Mouse (Mus musculus) lung, embryonic 14.5 days (tissue): ENCODE measurements around the gene Hif3a. TPM values are rescaled to one million over a fixed set of nuclear protein-coding genes. Genes with fewer than 3 reads are reported as not detected.
A peak's percentile ranks its signal among the peaks of the same experiment; 100 is the strongest.

Experiments
- ATAC-seq: fragments of 200-750 bp; cut with Nextera tagmentation; 2 replicates; pipeline ENCODE4 v1.8.0; 2017; ENCODE audit warnings: mild to moderate bottlenecking, moderate TSS enrichment, moderate library complexity; ENCODE audit not compliant: insufficient read depth
- DNase-seq: peaks from one replicate; pipeline ENCODE4 v3.0.0-alpha.2; 2015
- H3K27ac ChIP-seq: fragments of 300-500 bp; sonication (generic); 2 replicates; pipeline ENCODE4 v1.5.1; 2014; ENCODE audit warnings: low read depth, mild to moderate bottlenecking, moderate library complexity
- H3K27me3 ChIP-seq: fragments of 300-500 bp; sonication (generic); 2 replicates; pipeline ENCODE4 v1.6.1; 2014; ENCODE audit warnings: low read length, control low read depth; ENCODE audit not compliant: insufficient read depth
- H3K36me3 ChIP-seq: fragments of 300-500 bp; sonication (generic); 2 replicates; pipeline ENCODE4 v1.6.1; 2014; ENCODE audit warnings: control low read depth; ENCODE audit not compliant: insufficient read depth
- H3K4me1 ChIP-seq: fragments of 300-500 bp; sonication (generic); 2 replicates; pipeline ENCODE4 v1.6.1; 2014; ENCODE audit warnings: antibody characterized with exemption, control low read depth; ENCODE audit not compliant: insufficient read depth
- H3K4me2 ChIP-seq: fragments of 300-500 bp; sonication (generic); 2 replicates; pipeline ENCODE4 v1.6.1; 2014; ENCODE audit warnings: mild to moderate bottlenecking
- H3K4me3 ChIP-seq: fragments of 300-500 bp; sonication (generic); 2 replicates; pipeline ENCODE4 v1.5.1; 2014; ENCODE audit warnings: low read depth, low read length
- H3K9ac ChIP-seq: fragments of 300-500 bp; sonication (generic); 2 replicates; pipeline ENCODE4 v1.6.1; 2014
- H3K9me3 ChIP-seq: fragments of 300-500 bp; sonication (generic); 2 replicates; pipeline ENCODE4 v1.6.1; 2016; ENCODE audit warnings: low read depth, low read length, control low read depth
- CTCF ChIP-seq: IDR thresholded peaks from 2 replicates; pipeline ENCODE4 v1.5.1; 2016; ENCODE audit warnings: antibody characterized with exemption, low read depth
- WGBS: fragments of 180-500 bp; shearing (Covaris S2); extraction: QIAGEN DNeasy Blood & Tissue Kit; methylation state at CpG from one replicate; pipeline ENCODE4 v1.1.7; 2014; 5-methylcytosine and 5-hydroxymethylcytosine counted together
- polyA plus RNA-seq: library from polyadenylated mRNA; unstranded; fragments of >200 nt; fragmentation: Nextera tagmentation; extraction: Ambion mirVana; gene quantifications from 2 replicates; pipeline ENCODE4 v1.2.1, GENCODE M21; 2014

The Hif3a gene
- polyA plus RNA-seq, 1 experiment from 2014 or later: 33.1 TPM

GRCm38 (mm10) chr7:17062845-17063244 is 618 bp upstream of the Hif3a start:
- H3K9ac ChIP-seq: peak overlapping the region; percentile 69
- no peak for TF ChIP-seq CTCF
- no peaks in the 10 kb centered on the region for H3K27me3 ChIP-seq
- peak; percentile 22 for DNase-seq
- WGBS: 6% methylated on average over 11 of the region's 11 CpGs
- H3K4me2 ChIP-seq: peak overlapping the region; percentile 67
- ATAC-seq: 0 out of 2 replicates have a peak, but pooled peaks have one; percentile 2
- peak overlapping the region; percentile 61 for H3K4me3 ChIP-seq
- H3K4me1 ChIP-seq: peaks cover 26% of the 10 kb centered on the region
- H3K36me3 ChIP-seq: no peaks in the 10 kb centered on the region
- no peaks in the 10 kb centered on the region for H3K9me3 ChIP-seq
- H3K27ac ChIP-seq: peak overlapping the region; percentile 33; the same call in 1 of the 2 replicates

DNA sequence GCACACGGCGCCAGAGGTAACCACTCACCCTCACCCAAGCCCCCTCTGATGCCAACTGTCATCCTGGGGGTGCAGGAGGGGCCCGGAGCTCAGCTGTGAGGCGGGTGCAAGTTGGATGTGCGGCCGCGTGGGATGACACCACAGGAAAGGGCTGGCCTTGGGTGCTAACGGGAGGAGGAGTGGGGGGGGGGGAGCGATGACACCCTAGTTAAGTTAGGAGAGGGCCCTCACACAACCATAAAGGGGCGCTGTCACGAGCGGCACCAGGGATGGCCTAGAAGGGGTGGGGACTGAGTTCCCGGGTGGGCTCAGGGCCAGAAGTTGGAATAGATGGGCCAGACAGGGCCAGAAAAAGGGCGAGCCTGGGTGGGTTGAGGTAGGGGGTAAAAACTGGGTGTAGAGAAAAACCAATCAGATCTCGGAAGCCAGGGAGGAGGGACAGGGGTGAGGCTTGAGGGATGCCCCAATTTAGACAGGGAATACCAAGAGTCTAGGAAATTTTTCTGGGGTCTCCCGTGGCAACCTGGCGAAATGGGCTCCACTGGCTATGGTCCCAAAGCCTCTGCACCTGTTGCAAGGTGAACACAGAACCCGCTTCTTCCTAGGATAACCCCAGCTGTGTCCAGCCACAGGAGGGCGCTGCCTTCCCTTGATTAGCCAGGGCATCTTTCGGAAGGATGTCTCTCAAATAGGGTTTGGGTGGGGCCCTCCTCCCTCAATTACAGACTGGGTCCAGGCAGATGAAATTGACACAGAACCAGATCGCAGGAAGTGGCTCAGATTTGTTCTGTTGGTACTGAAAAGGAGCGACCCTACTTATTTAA is 1.2 kb downstream of the Hif3a start:
- peak; percentile 56 for TF ChIP-seq CTCF
- no peaks in the 10 kb centered on the region for H3K36me3 ChIP-seq
- peaks cover 35% of the 10 kb centered on the region for H3K4me1 ChIP-seq
- no peaks in the 10 kb centered on the region for H3K9me3 ChIP-seq
- H3K4me2 ChIP-seq: peak overlapping the region; percentile 67
- H3K27ac ChIP-seq: peak overlapping the region; percentile 99
- WGBS: 62% methylated on average over 22 of the region's 22 CpGs
- DNase-seq: peak; percentile 50
- peak overlapping the region; percentile 61 for H3K4me3 ChIP-seq
- ATAC-seq: no peak
- H3K27me3 ChIP-seq: no peaks in the 10 kb centered on the region
- H3K9ac ChIP-seq: peak overlapping the region; percentile 69

DNA sequence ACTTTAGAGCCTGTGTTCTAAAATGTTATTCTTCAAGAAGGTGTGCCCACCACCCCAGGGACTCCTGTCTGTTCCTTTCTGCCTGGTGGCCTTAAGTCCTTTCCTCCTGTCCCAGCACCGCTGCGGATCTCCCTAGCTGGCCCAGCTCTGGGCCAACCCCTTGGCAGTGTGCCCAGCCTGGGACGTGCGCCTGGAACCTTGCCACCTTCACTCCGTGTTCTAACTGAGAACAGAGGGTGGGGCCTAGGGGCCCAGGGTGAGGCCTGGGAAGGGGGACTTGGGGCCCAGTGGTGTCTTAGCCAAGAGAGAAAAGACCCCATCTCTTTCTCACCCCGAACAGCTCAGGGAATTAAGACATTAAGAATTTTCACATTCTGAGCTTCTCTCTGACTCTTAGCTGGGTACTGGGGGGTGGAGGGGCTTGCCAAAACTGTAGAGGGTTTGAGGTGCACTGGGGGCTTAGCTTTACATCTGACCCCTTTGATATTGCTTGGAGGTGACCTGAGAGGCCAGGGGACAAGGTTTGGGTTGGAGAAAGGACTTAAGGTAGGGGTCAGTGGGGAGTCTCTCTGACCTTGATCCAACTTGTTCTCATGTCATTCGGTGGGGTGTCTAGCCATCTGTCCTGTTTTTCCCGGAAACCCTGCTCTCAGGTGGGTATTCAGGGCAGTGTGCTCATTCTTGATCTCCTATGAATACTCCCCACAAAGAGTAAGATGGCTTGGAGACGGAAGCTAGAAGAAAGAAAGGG is 2.0 kb downstream of the Hif3a start:
- no peak for TF ChIP-seq CTCF
- peak overlapping the region; percentile 99 for H3K27ac ChIP-seq
- H3K4me2 ChIP-seq: peak overlapping the region; percentile 67
- H3K4me1 ChIP-seq: peaks cover 35% of the 10 kb centered on the region
- DNase-seq (peak; percentile 99), ATAC-seq (peak; percentile 18)
- 20% methylated on average over 9 of the region's 9 CpGs for WGBS
- H3K36me3 ChIP-seq: no peaks in the 10 kb centered on the region
- H3K9ac ChIP-seq: peak overlapping the region; percentile 69
- peak overlapping the region; percentile 61 for H3K4me3 ChIP-seq
- H3K9me3 ChIP-seq: no peaks in the 10 kb centered on the region
- H3K27me3 ChIP-seq: no peaks in the 10 kb centered on the region

- no peaks in the 10 kb centered on the region for H3K9me3 ChIP-seq
- ATAC-seq: no peak
- H3K27me3 ChIP-seq: no peaks in the 10 kb centered on the region
- peaks cover 35% of the 10 kb centered on the region for H3K4me1 ChIP-seq
- peak overlapping the region; percentile 67 for H3K4me2 ChIP-seq
- WGBS: 57% methylated on average over 3 of the region's 3 CpGs
- H3K27ac ChIP-seq: peak overlapping the region; percentile 99
- H3K4me3 ChIP-seq: no peak overlapping the region; the same call in 1 of the 2 replicates
- no peak for DNase-seq
- TF ChIP-seq CTCF: no peak
- peaks cover 3% of the 10 kb centered on the region; the same call in 1 of the 2 replicates for H3K36me3 ChIP-seq
- peak overlapping the region; percentile 10; the same call in 1 of the 2 replicates for H3K9ac ChIP-seq
Observed at GRCm38 (mm10) chr7:17059463-17059844, 2.8 kb downstream of the Hif3a start.

DNA sequence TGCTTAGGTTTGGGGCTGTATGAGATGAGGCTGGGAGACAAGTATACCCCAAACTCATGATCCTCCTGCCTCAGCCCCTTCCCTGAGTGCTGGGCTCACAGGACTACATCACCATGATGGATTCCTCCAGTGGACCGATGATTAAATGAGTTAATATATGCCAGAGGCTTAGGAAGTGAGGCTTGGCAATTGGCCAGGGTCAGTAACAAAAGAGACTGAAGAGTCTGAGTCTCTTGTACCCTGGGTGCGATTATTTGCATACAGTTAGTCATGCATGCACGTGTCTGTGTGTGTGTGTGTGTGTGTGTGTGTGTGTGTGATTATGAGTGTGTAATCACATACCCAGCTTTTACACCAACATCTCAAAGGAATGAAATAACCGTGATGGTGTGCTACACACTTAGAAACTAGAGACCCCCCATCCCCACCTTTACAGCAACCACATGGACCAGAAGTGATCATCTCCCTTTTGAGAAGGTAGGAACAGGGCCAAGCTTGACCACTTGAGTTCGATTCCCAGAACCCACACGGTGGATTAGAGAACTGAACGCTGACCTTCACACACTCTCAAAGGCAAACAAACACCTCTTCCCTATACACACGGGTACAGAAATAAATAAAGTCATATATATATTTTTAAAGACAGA is 3.3 kb downstream of the Hif3a start:
- H3K9me3 ChIP-seq: no peaks in the 10 kb centered on the region
- H3K4me3 ChIP-seq: peak overlapping the region; percentile 17
- no peak for TF ChIP-seq CTCF
- H3K27me3 ChIP-seq: no peaks in the 10 kb centered on the region
- ATAC-seq (peak; percentile 0; the same call in 1 of the 2 replicates), DNase-seq (peak; percentile 84)
- peak overlapping the region; percentile 34 for H3K9ac ChIP-seq
- peaks cover 8% of the 10 kb centered on the region for H3K36me3 ChIP-seq
- WGBS: 15% methylated on average over 8 of the region's 8 CpGs
- peak overlapping the region; percentile 99 for H3K27ac ChIP-seq
- peak overlapping the region; percentile 67 for H3K4me2 ChIP-seq
- H3K4me1 ChIP-seq: peaks cover 35% of the 10 kb centered on the region

DNA sequence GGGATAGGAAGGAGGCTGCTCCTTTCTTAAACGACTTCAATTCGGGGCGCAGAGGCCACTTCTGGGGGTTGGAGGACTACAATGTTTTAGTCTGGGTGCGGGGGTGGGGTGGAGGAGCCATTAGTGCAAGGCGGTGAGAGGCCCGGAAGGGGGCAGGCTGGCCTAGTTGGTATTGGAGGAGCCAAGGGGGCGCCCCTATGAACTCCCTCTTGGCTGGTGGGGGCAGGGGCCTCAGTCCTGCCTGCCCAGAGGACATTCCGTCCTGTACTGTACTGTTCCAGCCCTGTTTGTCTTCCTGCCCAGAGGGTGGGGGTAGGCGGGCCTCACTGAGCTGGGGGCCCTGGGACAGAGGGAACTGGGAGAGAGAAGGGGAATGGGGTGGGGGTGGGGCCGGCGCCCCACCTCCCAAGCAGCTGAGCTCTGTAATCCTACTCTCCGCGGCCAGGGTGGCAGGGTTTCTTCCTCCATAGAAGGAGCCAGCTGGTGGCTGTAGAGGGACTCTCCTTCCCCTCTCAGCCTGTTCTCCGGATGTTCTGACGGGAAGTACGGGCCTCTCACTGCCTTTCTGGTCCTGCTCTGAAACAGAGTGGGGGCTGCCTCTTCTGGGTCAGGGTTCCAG is 4.0 kb downstream of the Hif3a start:
- H3K4me1 ChIP-seq: peaks cover 35% of the 10 kb centered on the region
- peak overlapping the region; percentile 99 for H3K27ac ChIP-seq
- H3K9ac ChIP-seq: peak overlapping the region; percentile 34
- H3K9me3 ChIP-seq: no peaks in the 10 kb centered on the region
- H3K36me3 ChIP-seq: peaks cover 15% of the 10 kb centered on the region
- H3K27me3 ChIP-seq: no peaks in the 10 kb centered on the region
- DNase-seq (peak; percentile 92), ATAC-seq (peak; percentile 86)
- TF ChIP-seq CTCF: peak; percentile 31
- peak overlapping the region; percentile 17 for H3K4me3 ChIP-seq
- H3K4me2 ChIP-seq: peak overlapping the region; percentile 67
- 3% methylated on average over 16 of the region's 16 CpGs for WGBS
